Mouse (Mus musculus) kidney, embryonic 14.5 days (tissue): Measurements from ENCODE around the gene Hoxb8. TPM values are rescaled to one million over a fixed set of nuclear protein-coding genes. Genes with fewer than 3 reads are reported as not detected.

Experiments
- ATAC-seq: fragments of 200-750 bp; cut with Nextera tagmentation; 2 replicates; pipeline ENCODE4 v1.8.0; 2017; ENCODE audit warnings: moderate number of reproducible peaks, mild to moderate bottlenecking, moderate TSS enrichment, moderate library complexity; ENCODE audit not compliant: low FRiP score, low TSS enrichment
- H3K27ac ChIP-seq: fragments of 300-500 bp; sonication (generic); 2 replicates; pipeline ENCODE4 v1.5.1; 2014; ENCODE audit warnings: low read depth, mild to moderate bottlenecking, low read length, moderate library complexity, mixed read lengths
- H3K27me3 ChIP-seq: fragments of 300-500 bp; sonication (generic); 2 replicates; pipeline ENCODE4 v1.6.1; 2014; ENCODE audit warnings: mild to moderate bottlenecking, low read length; ENCODE audit not compliant: control insufficient read depth, insufficient read depth
- H3K36me3 ChIP-seq: fragments of 300-500 bp; sonication (generic); 2 replicates; pipeline ENCODE4 v1.6.1; 2014; ENCODE audit warnings: low read length, mixed read lengths; ENCODE audit not compliant: control insufficient read depth, insufficient read depth
- H3K4me1 ChIP-seq: fragments of 300-500 bp; sonication (generic); 2 replicates; pipeline ENCODE4 v1.6.1; 2014; ENCODE audit warnings: low read length, mixed read lengths; ENCODE audit not compliant: control insufficient read depth, insufficient read depth
- H3K4me2 ChIP-seq: fragments of 300-500 bp; sonication (generic); replicated peaks from 2 replicates; pipeline ENCODE4 v1.6.1; 2014; ENCODE audit warnings: low read depth, mild to moderate bottlenecking, low read length
- H3K4me3 ChIP-seq: fragments of 300-500 bp; sonication (generic); 2 replicates; pipeline ENCODE4 v1.5.1; 2014; ENCODE audit warnings: mild to moderate bottlenecking, low read length
- H3K9ac ChIP-seq: fragments of 300-500 bp; sonication (generic); 2 replicates; pipeline ENCODE4 v1.6.1; 2014; ENCODE audit warnings: low read depth, mild to moderate bottlenecking, low read length, moderate library complexity
- H3K9me3 ChIP-seq: fragments of 300-500 bp; sonication (generic); 2 replicates; pipeline ENCODE4 v1.6.1; 2016; ENCODE audit warnings: low read length; ENCODE audit not compliant: control insufficient read depth
- WGBS: fragments of 180-500 bp; shearing (Covaris S2); extraction: QIAGEN DNeasy Blood & Tissue Kit; methylation state at CpG from one replicate; pipeline ENCODE4 v1.1.7; 2014; 5-methylcytosine and 5-hydroxymethylcytosine counted together
- polyA plus RNA-seq: library from polyadenylated mRNA; unstranded; fragments of >200 nt; fragmentation: Nextera tagmentation; extraction: Ambion mirVana; gene quantifications from 2 replicates; pipeline ENCODE4 v1.2.1, GENCODE M21; 2014

Gene Hoxb8
- polyA plus RNA-seq, 1 experiment from 2014 or later, result 12.7 TPM

DNA sequence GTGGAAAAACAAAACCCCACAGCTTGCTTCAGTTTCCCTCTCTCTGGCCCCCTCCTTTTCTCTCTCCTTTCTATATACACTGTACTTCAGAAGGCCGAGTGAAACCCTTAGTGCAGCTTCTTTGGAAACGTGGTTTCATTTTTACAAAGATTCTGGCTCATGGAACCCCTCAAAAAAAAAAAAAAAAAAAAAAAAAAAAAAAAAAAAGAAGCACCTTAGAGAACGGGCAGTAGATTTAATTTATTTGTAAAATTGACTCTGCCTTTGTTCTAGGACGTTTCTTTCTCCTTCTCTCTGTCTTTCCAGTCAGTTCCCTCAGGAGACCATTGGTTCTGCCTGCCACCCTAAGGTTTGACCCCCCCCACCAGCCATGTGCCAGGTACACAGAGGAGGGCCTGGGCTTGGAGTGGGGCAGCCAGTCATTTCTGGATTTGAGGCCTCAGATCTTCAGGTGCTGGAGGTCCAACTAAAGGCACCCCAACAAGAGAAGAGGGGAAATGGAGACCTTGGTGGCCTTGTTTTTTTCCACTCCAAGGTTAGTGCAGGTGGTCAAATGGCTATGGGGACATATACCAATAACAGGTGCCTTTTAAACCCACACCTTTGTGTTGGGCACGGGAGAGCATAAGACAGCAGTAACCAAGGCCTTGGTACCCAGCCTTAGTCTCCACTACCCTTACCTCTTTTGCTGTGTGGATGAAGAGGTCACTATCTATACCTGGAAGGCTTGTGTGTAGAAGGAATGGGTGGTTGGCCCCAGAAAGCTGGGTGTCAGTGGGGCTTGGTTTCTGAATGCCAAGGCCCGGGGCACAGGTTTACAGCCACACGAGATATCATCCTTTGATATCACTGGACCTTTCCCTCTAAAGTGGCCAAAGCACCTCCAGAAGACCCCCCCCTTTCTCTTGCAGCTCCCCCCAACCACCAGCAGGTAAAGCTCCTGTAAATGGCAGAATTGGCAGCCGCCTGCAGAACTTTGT, 1.0 kb upstream of the Hoxb8 start:
- WGBS, result 17% methylated on average over 8 of the region's 8 CpGs
- Histone ChIP-seq H3K9me3 (no peaks in the 10 kb centered on the region), H3K27ac (peak overlapping the region; percentile 80), H3K9ac (peak overlapping the region; percentile 99), H3K36me3 (no peaks in the 10 kb centered on the region), H3K27me3 (no peaks in the 10 kb centered on the region), H3K4me3 (peak overlapping the region; percentile 53), H3K4me2 (peak overlapping the region; percentile 95), H3K4me1 (peaks cover 38% of the 10 kb centered on the region)
- no peak for ATAC-seq

DNA sequence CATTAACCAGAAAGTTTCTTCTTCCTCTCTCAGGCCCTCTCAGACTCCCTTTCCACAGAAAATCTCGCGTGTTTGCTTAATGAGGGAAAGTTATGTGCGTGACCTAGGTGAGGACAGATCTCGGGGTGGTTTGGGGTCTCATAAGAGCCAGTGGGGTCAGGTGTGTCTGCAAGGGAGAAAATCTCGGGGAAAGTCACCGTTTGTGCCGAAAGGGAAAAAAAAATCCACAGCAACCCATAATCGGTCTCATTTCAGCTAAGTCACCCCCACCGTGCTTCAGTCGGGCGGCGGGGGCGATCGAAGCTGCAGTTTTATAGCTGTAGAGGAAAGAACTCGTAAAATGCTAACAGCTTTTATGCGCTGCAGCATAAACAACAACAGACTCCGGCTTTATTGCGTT, 309 bp upstream of the Hoxb8 start:
- H3K36me3 ChIP-seq, result no peaks in the 10 kb centered on the region
- H3K4me3 ChIP-seq, result peak overlapping the region; percentile 53
- peak overlapping the region; percentile 95 for H3K4me2 ChIP-seq
- no peaks in the 10 kb centered on the region for H3K27me3 ChIP-seq
- peak overlapping the region; percentile 99 for H3K9ac ChIP-seq
- H3K27ac ChIP-seq, result peak overlapping the region; percentile 80
- H3K9me3 ChIP-seq, result no peaks in the 10 kb centered on the region
- WGBS, result 4% methylated on average over 18 of the region's 18 CpGs
- ATAC-seq, result no peak
- peaks cover 32% of the 10 kb centered on the region for H3K4me1 ChIP-seq

DNA sequence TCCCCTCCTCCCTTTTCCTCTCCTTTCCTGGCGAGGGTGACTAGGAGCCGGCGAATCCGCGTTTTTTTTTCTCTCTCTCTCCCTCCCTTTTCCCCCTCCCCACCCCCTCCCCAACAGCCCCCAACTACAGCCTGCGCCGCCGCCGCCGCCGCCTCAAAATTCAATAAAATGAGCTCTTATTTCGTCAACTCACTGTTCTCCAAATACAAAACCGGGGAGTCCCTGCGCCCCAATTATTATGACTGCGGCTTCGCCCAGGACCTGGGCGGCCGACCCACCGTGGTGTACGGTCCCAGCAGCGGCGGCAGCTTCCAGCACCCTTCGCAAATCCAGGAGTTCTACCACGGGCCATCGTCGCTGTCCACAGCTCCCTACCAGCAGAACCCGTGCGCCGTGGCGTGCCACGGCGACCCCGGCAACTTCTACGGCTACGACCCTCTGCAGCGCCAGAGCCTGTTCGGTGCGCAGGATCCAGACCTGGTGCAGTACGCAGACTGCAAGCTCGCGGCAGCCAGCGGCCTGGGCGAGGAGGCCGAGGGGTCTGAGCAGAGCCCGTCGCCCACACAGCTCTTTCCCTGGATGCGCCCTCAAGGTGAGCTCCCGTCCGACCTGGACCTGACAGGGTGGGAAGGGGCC, 1.2 kb downstream of the Hoxb8 start:
- under 1% methylated on average over 49 of the region's 49 CpGs for WGBS
- Histone ChIP-seq H3K27ac (peak overlapping the region; percentile 100), H3K9ac (peak overlapping the region; percentile 99)

DNA sequence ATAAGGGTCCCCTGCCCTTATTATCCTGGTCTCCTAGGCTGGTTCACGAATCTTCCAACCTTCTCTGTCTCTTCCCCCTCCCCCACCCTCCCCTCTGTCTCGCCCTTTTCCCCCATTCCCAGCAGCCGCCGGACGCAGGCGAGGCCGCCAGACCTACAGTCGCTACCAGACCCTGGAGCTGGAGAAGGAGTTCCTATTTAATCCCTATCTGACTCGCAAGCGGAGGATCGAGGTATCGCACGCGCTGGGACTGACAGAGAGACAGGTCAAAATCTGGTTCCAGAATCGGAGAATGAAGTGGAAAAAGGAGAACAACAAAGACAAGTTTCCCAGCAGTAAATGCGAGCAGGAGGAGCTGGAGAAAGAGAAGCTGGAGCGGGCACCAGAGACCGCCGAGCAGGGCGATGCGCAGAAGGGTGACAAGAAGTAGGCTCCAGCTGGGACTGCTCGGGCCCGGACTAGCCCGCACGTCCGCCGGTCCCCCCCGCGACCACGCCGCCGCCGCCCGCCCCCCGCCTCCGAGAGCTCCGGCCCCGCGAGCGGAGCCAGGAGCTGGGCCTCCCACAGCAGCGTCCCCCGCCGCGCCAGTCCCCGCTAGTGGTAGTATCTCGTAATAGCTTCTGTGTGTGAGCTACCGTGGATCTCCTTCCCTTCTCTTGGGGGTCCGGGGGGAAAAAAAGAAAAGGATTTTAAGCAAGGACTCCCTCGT, 2.5 kb downstream of the Hoxb8 start:
- H3K4me2 ChIP-seq, result peak overlapping the region; percentile 95
- under 1% methylated on average over 49 of the region's 49 CpGs for WGBS
- H3K27ac ChIP-seq, result peak overlapping the region; percentile 100
- H3K27me3 ChIP-seq, result no peaks in the 10 kb centered on the region
- H3K9me3 ChIP-seq, result no peaks in the 10 kb centered on the region
- peak overlapping the region; percentile 53 for H3K4me3 ChIP-seq
- H3K4me1 ChIP-seq, result peaks cover 27% of the 10 kb centered on the region
- peak overlapping the region; percentile 99 for H3K9ac ChIP-seq
- no peaks in the 10 kb centered on the region for H3K36me3 ChIP-seq
- no peak for ATAC-seq

More for the DNA sequence above, 1.2 kb downstream of the Hoxb8 start:
- peak overlapping the region; percentile 95 for H3K4me2 ChIP-seq
- H3K4me3 ChIP-seq, result peak overlapping the region; percentile 53
- H3K27me3 ChIP-seq, result no peaks in the 10 kb centered on the region
- H3K36me3 ChIP-seq, result no peaks in the 10 kb centered on the region
- no peaks in the 10 kb centered on the region for H3K9me3 ChIP-seq
- ATAC-seq, result no peak
- peaks cover 25% of the 10 kb centered on the region for H3K4me1 ChIP-seq

DNA sequence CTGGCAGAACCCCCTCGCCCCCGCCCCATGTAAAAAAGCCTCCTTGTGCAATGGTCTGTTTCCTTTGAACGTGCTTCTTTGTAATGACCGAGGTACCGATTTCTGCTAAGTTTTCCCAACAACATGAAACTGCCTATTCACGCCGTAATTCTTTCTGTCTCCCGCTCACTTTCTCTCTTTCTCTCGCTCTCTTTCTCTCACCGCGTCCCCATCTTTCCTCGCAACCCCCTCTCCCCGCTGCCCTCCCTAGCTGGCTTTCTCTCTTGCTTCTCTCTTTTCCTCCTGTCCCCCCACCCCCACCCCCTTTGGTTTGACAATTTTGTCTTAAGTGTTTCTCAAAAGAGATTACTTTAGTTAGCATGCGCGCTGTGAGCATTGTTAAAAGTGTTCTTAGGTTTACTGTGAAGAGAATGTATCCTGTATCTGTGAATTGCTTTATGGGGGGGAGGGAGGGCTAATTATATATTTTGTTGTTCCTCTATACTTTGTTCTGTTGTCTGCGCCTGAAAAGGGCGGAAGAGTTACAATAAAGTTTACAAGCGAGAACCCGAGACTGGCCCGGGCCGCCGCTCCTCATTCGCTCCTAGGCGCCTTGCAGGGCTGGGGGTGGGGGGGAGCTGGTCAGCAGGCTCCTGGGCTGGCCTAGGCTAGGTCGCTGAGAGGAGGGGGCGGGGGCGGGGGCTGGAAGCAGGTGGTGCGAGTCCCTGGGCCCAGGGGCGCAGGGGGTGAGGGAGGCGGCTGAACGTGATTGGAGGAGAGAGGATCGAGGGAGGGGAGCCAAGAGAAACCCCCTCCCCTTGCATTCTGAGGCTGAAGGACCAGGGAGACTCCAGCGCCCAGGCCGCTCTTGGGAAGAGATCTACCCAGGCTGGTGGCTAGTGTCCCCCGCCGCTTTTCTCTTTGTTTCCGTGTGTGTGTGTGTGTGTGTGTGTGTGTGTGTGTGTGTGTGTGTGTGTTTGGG, 3.3 kb downstream of the Hoxb8 start:
- no peaks in the 10 kb centered on the region for H3K27me3 ChIP-seq
- H3K4me2 ChIP-seq, result peak overlapping the region; percentile 95
- H3K4me1 ChIP-seq, result peaks cover 26% of the 10 kb centered on the region
- no peaks in the 10 kb centered on the region for H3K9me3 ChIP-seq
- peak; percentile 91 for ATAC-seq
- no peaks in the 10 kb centered on the region for H3K36me3 ChIP-seq
- peak overlapping the region; percentile 99 for H3K9ac ChIP-seq
- H3K27ac ChIP-seq, result peak overlapping the region; percentile 100
- under 1% methylated on average over 36 of the region's 37 CpGs for WGBS
- peak overlapping the region; percentile 53 for H3K4me3 ChIP-seq

DNA sequence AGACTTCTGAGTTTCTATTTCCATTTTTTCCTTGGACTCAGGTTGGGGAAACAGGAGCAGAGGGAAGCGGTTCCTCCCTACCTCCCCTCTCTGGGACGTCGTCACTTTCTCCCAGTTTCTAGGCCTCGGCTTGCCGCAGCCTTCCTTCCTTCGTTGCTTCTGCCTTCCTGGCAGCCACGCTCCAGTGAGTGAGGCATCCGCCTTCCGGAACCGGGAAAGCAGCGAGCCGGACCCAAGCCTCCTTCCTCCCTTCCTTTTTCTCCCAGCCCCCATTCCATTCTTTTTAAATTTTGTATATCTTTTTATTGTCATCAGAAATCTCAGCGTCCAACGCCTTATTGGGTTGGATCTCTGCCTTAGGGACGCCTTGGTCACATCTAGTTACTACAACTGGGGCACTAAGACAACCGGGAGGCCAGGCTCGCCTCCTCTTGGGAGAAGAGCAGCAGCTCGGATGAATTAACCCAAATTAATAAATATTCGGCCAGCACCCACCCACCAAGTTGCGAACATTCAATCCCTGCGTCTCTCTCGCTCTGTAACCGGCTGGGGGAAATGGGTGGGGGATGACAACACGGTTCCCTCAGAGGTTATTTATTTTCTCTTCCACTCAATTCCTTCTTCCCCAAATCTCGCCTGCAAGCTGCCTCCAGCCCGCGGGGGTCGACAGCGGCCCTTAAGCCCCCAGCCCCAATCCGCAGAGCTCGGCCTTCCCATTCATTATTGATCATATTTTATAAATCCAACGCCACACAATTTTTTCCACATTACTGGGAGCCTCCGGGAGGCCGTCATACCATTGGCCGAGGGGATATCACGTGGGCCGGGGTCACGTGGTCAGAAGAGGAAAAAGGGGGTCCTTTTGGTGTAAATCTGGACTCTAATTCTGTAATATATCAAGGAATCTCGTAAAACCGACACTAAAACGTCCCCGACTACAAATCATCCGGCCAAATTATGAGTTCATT, 4.3 kb downstream of the Hoxb8 start, which contains the start of gene Hoxb7:
TSS of gene Hoxb7 (plus strand) at position 853 of the 968 bp plus-strand sequence.
- Histone ChIP-seq H3K4me3 (peak within 1 kb of the TSS; percentile 53), H3K9me3 (no peaks in the 10 kb centered on the region), H3K4me1 (peaks cover 30% of the 10 kb centered on the region), H3K27ac (peak within 1 kb of the TSS; percentile 100), H3K9ac (peak within 1 kb of the TSS; percentile 99), H3K36me3 (no peaks in the 10 kb centered on the region), H3K27me3 (no peaks in the 10 kb centered on the region), H3K4me2 (peak within 1 kb of the TSS; percentile 95)
- WGBS, result under 1% methylated on average over 43 of the region's 43 CpGs
- ATAC-seq, result no peak

DNA sequence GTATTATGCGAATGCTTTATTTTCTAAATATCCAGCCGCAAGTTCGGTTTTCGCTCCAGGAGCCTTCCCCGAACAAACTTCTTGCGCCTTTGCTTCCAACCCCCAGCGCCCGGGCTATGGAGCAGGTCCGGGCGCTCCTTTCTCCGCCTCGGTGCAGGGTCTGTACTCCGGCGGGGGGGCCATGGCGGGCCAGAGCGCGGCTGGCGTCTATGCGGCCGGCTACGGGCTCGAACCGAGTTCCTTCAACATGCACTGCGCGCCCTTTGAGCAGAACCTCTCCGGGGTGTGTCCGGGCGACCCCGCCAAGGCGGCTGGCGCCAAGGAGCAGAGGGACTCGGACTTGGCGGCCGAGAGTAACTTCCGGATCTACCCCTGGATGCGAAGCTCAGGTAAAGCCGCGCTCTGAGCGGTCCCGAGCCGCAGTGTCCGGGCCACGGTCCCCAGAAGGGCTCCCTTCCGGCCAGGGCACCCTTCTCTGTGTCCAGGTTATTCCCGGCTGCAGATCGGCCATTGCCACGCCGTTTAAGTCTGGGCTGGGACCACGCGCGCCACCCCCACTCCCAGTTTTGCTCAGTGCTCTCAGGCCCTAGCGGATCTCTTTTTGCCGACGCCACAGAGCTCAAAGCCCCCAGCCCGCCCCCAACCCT, 5.2 kb downstream of the Hoxb8 start:
- WGBS, result under 1% methylated on average over 55 of the region's 55 CpGs
- peak overlapping the region; percentile 53 for H3K4me3 ChIP-seq
- no peaks in the 10 kb centered on the region for H3K36me3 ChIP-seq
- ATAC-seq, result 0 out of 2 replicates have a peak, but pooled peaks have one; percentile 7
- H3K9ac ChIP-seq, result peak overlapping the region; percentile 99
- peaks cover 34% of the 10 kb centered on the region for H3K4me1 ChIP-seq
- H3K27me3 ChIP-seq, result no peaks in the 10 kb centered on the region
- H3K4me2 ChIP-seq, result peak overlapping the region; percentile 95
- no peaks in the 10 kb centered on the region for H3K9me3 ChIP-seq
- H3K27ac ChIP-seq, result peak overlapping the region; percentile 100
